Mouse (Mus musculus) embryonic facial prominence, embryonic 13.5 days (tissue): ENCODE measurements around the gene Dbn1. TPM values are rescaled to one million over a fixed set of nuclear protein-coding genes. Genes with fewer than 3 reads are reported as not detected.

Experiments
- ATAC-seq: fragments of 200-750 bp; cut with Nextera tagmentation; 2 replicates; pipeline ENCODE4 v1.8.0; 2017; ENCODE audit warnings: low read depth; ENCODE audit not compliant: insufficient number of reproducible peaks, insufficient read depth, low FRiP score, low TSS enrichment
- H3K27ac ChIP-seq: fragments of 300-500 bp; sonication (generic); 2 replicates; pipeline ENCODE4 v1.5.1; 2015; ENCODE audit warnings: moderate library complexity, mild to moderate bottlenecking, inconsistent platforms
- H3K27me3 ChIP-seq: fragments of 300-500 bp; sonication (generic); 2 replicates; pipeline ENCODE4 v1.6.1; 2015; ENCODE audit warnings: mild to moderate bottlenecking, inconsistent platforms
- H3K36me3 ChIP-seq: fragments of 300-500 bp; sonication (generic); 2 replicates; pipeline ENCODE4 v1.6.1; 2015; ENCODE audit warnings: mild to moderate bottlenecking, inconsistent platforms
- H3K4me1 ChIP-seq: fragments of 300-500 bp; sonication (generic); 2 replicates; pipeline ENCODE4 v1.6.1; 2015; ENCODE audit warnings: inconsistent platforms
- H3K4me2 ChIP-seq: fragments of 300-500 bp; sonication (generic); 2 replicates; pipeline ENCODE4 v1.6.1; 2015; ENCODE audit warnings: moderate library complexity, mild to moderate bottlenecking, inconsistent platforms
- H3K4me3 ChIP-seq: fragments of 300-500 bp; sonication (generic); 2 replicates; pipeline ENCODE4 v1.5.1; 2015; ENCODE audit warnings: mild to moderate bottlenecking, inconsistent platforms
- H3K9ac ChIP-seq: fragments of 300-500 bp; sonication (generic); 2 replicates; pipeline ENCODE4 v1.6.1; 2015; ENCODE audit warnings: mild to moderate bottlenecking, inconsistent platforms
- H3K9me3 ChIP-seq: fragments of 300-500 bp; sonication (generic); 2 replicates; pipeline ENCODE4 v1.6.1; 2016; ENCODE audit warnings: inconsistent platforms
- WGBS: fragments of 180-500 bp; shearing (Covaris S2); methylation state at CpG from one replicate; pipeline ENCODE4 v1.1.7; 2015; ENCODE audit warnings: mixed read lengths; 5-methylcytosine and 5-hydroxymethylcytosine counted together
- polyA plus RNA-seq: library from polyadenylated mRNA; unstranded; fragments of >200 nt; fragmentation: Nextera tagmentation; extraction: Ambion mirVana; gene quantifications from 2 replicates; pipeline ENCODE4 v1.2.1, GENCODE M21; 2015

Dbn1 gene
- polyA plus RNA-seq, 1 experiment from 2014 or later: 276 TPM

- Histone ChIP-seq H3K36me3 (peaks cover 58% of the 10 kb centered on the region), H3K4me1 (peaks cover 46% of the 10 kb centered on the region), H3K27ac (no peak overlapping the region), H3K4me2 (no peak overlapping the region), H3K27me3 (no peaks in the 10 kb centered on the region; the same call in 1 of the 2 replicates), H3K9ac (0 out of 2 replicates have a peak overlapping the region, but pooled peaks have one; percentile 21), H3K9me3 (no peaks in the 10 kb centered on the region), H3K4me3 (no peak overlapping the region)
- ATAC-seq: no peak
- WGBS: 53% methylated on average over 5 of the region's 5 CpGs
Measured at GRCm38 (mm10) chr13:55474621-55475069, 13.3 kb downstream of the Dbn1 start.

- no peak overlapping the region for H3K4me2 ChIP-seq
- H3K27ac ChIP-seq: no peak overlapping the region
- H3K4me1 ChIP-seq: peaks cover 50% of the 10 kb centered on the region
- H3K27me3 ChIP-seq: no peaks in the 10 kb centered on the region; the same call in 1 of the 2 replicates
- peaks cover 51% of the 10 kb centered on the region for H3K36me3 ChIP-seq
- H3K9me3 ChIP-seq: no peaks in the 10 kb centered on the region
- no peak overlapping the region for H3K9ac ChIP-seq
- WGBS: 66% methylated on average over 11 of the region's 11 CpGs
- ATAC-seq: no peak
- H3K4me3 ChIP-seq: no peak overlapping the region
Measured at GRCm38 (mm10) chr13:55473961-55474360, 13.9 kb downstream of the Dbn1 start.

- H3K4me1 ChIP-seq: peaks cover 52% of the 10 kb centered on the region
- H3K9ac ChIP-seq: peak overlapping the region; percentile 82
- no peak for ATAC-seq
- 18% methylated on average over 18 of the region's 18 CpGs for WGBS
- no peaks in the 10 kb centered on the region for H3K9me3 ChIP-seq
- peak overlapping the region; percentile 60 for H3K4me3 ChIP-seq
- H3K27ac ChIP-seq: peak overlapping the region; percentile 78
- peak overlapping the region; percentile 100 for H3K4me2 ChIP-seq
- H3K36me3 ChIP-seq: peaks cover 46% of the 10 kb centered on the region
- no peaks in the 10 kb centered on the region; the same call in 1 of the 2 replicates for H3K27me3 ChIP-seq
Measured at GRCm38 (mm10) chr13:55473076-55473831, 14.7 kb downstream of the Dbn1 start.

GRCm38 (mm10) chr13:55472132-55473022 lies 15.5 kb downstream of the Dbn1 start:
- H3K4me2 ChIP-seq: peak overlapping the region; percentile 100
- H3K4me1 ChIP-seq: peaks cover 54% of the 10 kb centered on the region
- peak; percentile 21 for ATAC-seq
- no peaks in the 10 kb centered on the region for H3K9me3 ChIP-seq
- H3K27me3 ChIP-seq: no peaks in the 10 kb centered on the region; the same call in 1 of the 2 replicates
- H3K36me3 ChIP-seq: peaks cover 37% of the 10 kb centered on the region
- H3K4me3 ChIP-seq: peak overlapping the region; percentile 60
- peak overlapping the region; percentile 82 for H3K9ac ChIP-seq
- peak overlapping the region; percentile 78 for H3K27ac ChIP-seq
- under 1% methylated on average over 97 of the region's 103 CpGs for WGBS

DNA sequence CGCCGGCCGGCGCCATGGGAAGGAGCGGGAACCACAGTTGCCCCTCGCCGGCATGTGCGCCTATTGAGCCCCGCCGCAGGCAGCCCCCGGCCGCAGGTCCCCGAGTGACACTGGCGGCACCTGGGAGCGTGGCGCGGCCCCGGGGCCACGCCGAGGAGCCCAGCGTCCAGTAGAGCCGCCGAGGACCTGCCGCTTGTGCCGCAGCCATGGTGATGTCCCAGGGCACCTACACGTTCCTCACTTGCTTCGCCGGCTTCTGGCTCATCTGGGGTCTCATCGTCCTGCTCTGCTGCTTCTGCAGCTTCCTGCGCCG lies 16.1 kb downstream of the Dbn1 start:
- Histone ChIP-seq H3K27ac (peak overlapping the region; percentile 78), H3K36me3 (peaks cover 31% of the 10 kb centered on the region), H3K9me3 (no peaks in the 10 kb centered on the region), H3K9ac (peak overlapping the region; percentile 82), H3K4me3 (peak overlapping the region; percentile 60), H3K4me2 (peak overlapping the region; percentile 100), H3K4me1 (peaks cover 56% of the 10 kb centered on the region), H3K27me3 (no peaks in the 10 kb centered on the region; the same call in 1 of the 2 replicates)
- 0 out of 2 replicates have a peak, but pooled peaks have one; percentile 0 for ATAC-seq
- WGBS: under 1% methylated on average over 30 of the region's 31 CpGs

DNA sequence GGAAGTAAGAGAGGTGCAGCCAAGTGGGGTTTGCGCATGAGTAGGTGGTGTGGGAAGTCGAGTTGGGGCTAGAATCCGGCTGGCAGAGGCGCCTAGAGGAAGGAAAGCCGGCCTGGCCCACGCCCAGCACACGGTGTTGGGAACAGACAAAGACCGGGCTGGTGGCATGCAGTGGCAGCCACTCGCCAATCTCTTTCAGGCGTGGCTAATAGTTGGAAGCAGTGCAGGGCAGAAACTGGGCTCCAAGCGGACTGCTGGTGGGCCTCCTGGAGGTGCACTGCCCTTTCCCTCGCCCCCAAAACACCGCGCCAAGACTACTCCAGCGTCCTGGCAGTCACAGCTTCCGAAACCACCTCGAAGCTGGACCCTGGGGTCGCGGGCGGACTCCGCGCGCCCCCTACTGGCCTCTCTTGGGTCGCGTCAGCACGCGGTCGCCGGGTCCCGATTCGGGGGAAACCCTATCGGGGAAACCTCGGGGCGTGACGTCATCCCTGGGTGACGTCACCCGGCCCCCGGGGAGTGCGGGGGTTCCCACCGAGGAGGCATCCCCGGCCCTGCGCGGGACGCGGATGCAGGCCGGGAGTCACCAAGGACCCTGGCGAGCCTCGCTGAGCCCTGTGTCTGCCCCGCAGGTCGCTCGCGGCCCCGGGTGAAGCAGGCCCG lies 16.6 kb downstream of the Dbn1 start:
- H3K27ac ChIP-seq: peak overlapping the region; percentile 78
- H3K4me3 ChIP-seq: peak overlapping the region; percentile 60
- H3K9ac ChIP-seq: peak overlapping the region; percentile 82
- peak; percentile 56 for ATAC-seq
- no peaks in the 10 kb centered on the region; the same call in 1 of the 2 replicates for H3K27me3 ChIP-seq
- H3K4me1 ChIP-seq: peaks cover 56% of the 10 kb centered on the region
- WGBS: 1% methylated on average over 54 of the region's 54 CpGs
- H3K9me3 ChIP-seq: no peaks in the 10 kb centered on the region
- H3K36me3 ChIP-seq: peaks cover 26% of the 10 kb centered on the region
- peak overlapping the region; percentile 100 for H3K4me2 ChIP-seq

- no peak overlapping the region for H3K4me2 ChIP-seq
- peaks cover 65% of the 10 kb centered on the region for H3K4me1 ChIP-seq
- H3K36me3 ChIP-seq: peaks cover 17% of the 10 kb centered on the region
- H3K27ac ChIP-seq: no peak overlapping the region
- peak overlapping the region; percentile 82; the same call in 1 of the 2 replicates for H3K9ac ChIP-seq
- no peak overlapping the region for H3K4me3 ChIP-seq
- no peaks in the 10 kb centered on the region; the same call in 1 of the 2 replicates for H3K27me3 ChIP-seq
- WGBS: 60% methylated on average over 9 of the region's 9 CpGs
- no peak for ATAC-seq
- H3K9me3 ChIP-seq: no peaks in the 10 kb centered on the region
Measured at GRCm38 (mm10) chr13:55470372-55470771, 17.5 kb downstream of the Dbn1 start.

- H3K4me1 ChIP-seq: peaks cover 61% of the 10 kb centered on the region
- H3K9ac ChIP-seq: no peak overlapping the region
- 49% methylated on average over 13 of the region's 13 CpGs for WGBS
Measured at GRCm38 (mm10) chr13:55468851-55469560, 18.9 kb downstream of the Dbn1 start.

DNA sequence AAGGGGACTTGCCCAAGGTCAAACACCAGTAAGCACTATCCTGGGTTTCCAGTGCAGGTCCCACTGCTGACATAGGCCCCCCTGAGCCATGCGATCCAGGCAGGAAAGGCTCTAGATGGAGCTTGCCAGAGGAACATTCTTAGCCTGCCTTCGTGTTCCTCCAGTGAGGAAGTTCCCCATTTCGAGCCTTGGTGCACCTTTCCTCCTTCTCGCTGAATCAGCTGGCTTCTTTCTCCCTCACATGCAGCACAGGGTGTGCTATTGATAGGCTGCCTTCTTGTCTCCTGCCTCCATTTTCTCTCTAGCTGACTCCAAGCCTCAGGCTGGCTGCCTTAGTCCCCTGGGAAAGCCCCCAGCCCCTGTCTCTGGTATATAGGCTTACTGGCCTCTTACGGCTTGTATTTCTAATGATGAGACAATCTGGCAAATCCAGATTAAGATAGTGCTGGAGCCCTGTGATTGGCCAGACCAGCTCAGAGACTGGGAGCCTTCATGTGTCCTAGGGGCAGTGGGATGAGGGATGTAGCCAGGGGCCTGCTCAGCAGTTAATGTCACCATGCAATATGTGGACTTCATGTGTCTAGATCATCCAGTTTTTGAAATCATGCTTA lies 22.0 kb downstream of the Dbn1 start:
- H3K27ac ChIP-seq: no peak overlapping the region
- no peak overlapping the region; the same call in 1 of the 2 replicates for H3K4me2 ChIP-seq
- H3K9ac ChIP-seq: peak overlapping the region; percentile 44; the same call in 1 of the 2 replicates
- peaks cover 46% of the 10 kb centered on the region for H3K4me1 ChIP-seq
- peaks cover 14% of the 10 kb centered on the region for H3K36me3 ChIP-seq
- no peak for ATAC-seq
- 76% methylated on average over 5 of the region's 5 CpGs for WGBS
- H3K27me3 ChIP-seq: no peaks in the 10 kb centered on the region
- no peaks in the 10 kb centered on the region for H3K9me3 ChIP-seq
- H3K4me3 ChIP-seq: no peak overlapping the region

More at GRCm38 (mm10) chr13:55468851-55469560, 18.9 kb downstream of the Dbn1 start:
- Histone ChIP-seq H3K9me3 (no peaks in the 10 kb centered on the region), H3K4me2 (no peak overlapping the region), H3K27ac (no peak overlapping the region), H3K36me3 (peaks cover 3% of the 10 kb centered on the region), H3K4me3 (no peak overlapping the region), H3K27me3 (no peaks in the 10 kb centered on the region; the same call in 1 of the 2 replicates)
- ATAC-seq: no peak

DNA sequence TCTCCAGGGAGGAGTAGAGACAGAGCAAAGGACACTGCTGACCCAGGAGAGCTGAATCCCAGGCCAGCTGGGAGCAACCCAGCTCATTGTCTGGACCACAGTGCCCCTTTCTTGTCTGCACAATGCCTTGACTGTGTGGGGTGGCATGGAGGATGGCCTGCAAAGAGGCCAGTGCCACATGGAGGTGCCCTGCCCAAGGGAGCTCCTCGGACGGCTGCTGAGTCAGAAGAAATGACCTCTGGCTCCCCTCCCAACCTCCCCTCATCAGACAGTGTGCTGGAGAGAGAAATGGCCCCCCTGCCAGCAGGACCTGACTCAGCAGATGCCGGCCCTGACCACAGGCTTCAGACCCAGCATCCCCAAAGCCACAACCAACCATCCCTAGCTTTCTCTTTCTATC lies 22.7 kb downstream of the Dbn1 start:
- H3K9me3 ChIP-seq: no peaks in the 10 kb centered on the region
- WGBS: 17% methylated on average over 3 of the region's 3 CpGs
- peak overlapping the region; percentile 85 for H3K9ac ChIP-seq
- H3K4me2 ChIP-seq: peak overlapping the region; percentile 89
- no peaks in the 10 kb centered on the region for H3K27me3 ChIP-seq
- peak overlapping the region; percentile 75 for H3K4me3 ChIP-seq
- peaks cover 38% of the 10 kb centered on the region for H3K4me1 ChIP-seq
- peak overlapping the region; percentile 86; the same call in 1 of the 2 replicates for H3K27ac ChIP-seq
- H3K36me3 ChIP-seq: peaks cover 21% of the 10 kb centered on the region
- ATAC-seq: no peak
